Mouse (Mus musculus) urinary bladder, postnatal 36 days (tissue): Measurements from ENCODE around the gene Vmn1r224.

Source experiments
- DNase-seq, 2 experiments: peaks; one replicate each; pipeline ENCODE4 v3.0.0; 2022; ENCODE audit warnings: low spot score in 2 of 2, mixed read lengths in 1 of 2

Gene Vmn1r224

GRCm38 (mm10) chr17:20413846-20414245 lies at the start of gene Vmn1r224:
TSS of gene Vmn1r224 (plus strand) at chr17:20414146.
- DNase-seq, result no peak

GRCm38 (mm10) chr17:20399105-20399504 lies 14.8 kb upstream of the Vmn1r224 start:
- DNase-seq, result no peak

- no peak for DNase-seq
Observed at GRCm38 (mm10) chr17:20439263-20439662, 25.3 kb downstream of the Vmn1r224 start.

- no peak for DNase-seq
Observed at GRCm38 (mm10) chr17:20473311-20473710, 59.4 kb downstream of the Vmn1r224 start.
